Mouse (Mus musculus): ENCODE results near the gene Spata32. TPM values are rescaled to one million over a fixed set of nuclear protein-coding genes. Genes with fewer than 3 reads are reported as not detected.

Spata32 gene
- polyA plus RNA-seq, 1 experiment from 2014 or later, result not detected

- no peak for TF ChIP-seq CTCF (IDR thresholded peaks at IDR 0.05; ENCODE audit: low read depth)
- no peak for TF ChIP-seq EP300 (IDR thresholded peaks at IDR 0.05; ENCODE audit: low read depth)
- 82% methylated on average over 5 of the region's 5 CpGs for WGBS (ENCODE audit: insufficient replicate concordance)
- no peak overlapping the region for H3K4me2 ChIP-seq (ENCODE audit: low read depth, low read length)
- no peaks in the 10 kb centered on the region for H3K4me1 ChIP-seq (ENCODE audit: insufficient read depth)
- no peak overlapping the region for H3K4me3 ChIP-seq (ENCODE audit: low read depth, low read length)
- 0 out of 2 replicates have a peak, but pooled peaks cover 5% of the 10 kb centered on the region for H3K36me3 ChIP-seq (replicated peaks; ENCODE audit: insufficient read depth, low read length)
- ATAC-seq (no peak), DNase-seq (no peak)
- peaks cover 48% of the 10 kb centered on the region for H3K27me3 ChIP-seq (ENCODE audit: insufficient read depth, low read length)
- no peak overlapping the region for H3K9ac ChIP-seq (replicated peaks)
- no peak overlapping the region for H3K27ac ChIP-seq (ENCODE audit: low read depth)
- H3K9me3 ChIP-seq (ENCODE audit: low read length), result no peaks in the 10 kb centered on the region
Measured at GRCm38 (mm10) chr11:103195656-103196055, 22.6 kb downstream of the Spata32 start.

GRCm38 (mm10) chr11:103195236-103195635, 23.0 kb downstream of the Spata32 start:
- H3K4me3 ChIP-seq (ENCODE audit: low read depth, low read length), result no peak overlapping the region
- H3K9ac ChIP-seq (replicated peaks), result no peak overlapping the region
- no peak for ATAC-seq
- TF ChIP-seq CTCF (IDR thresholded peaks at IDR 0.05; ENCODE audit: low read depth) (no peak), EP300 (IDR thresholded peaks at IDR 0.05; ENCODE audit: low read depth) (no peak)
- H3K36me3 ChIP-seq (replicated peaks; ENCODE audit: insufficient read depth, low read length), result 0 out of 2 replicates have a peak, but pooled peaks cover 5% of the 10 kb centered on the region
- H3K4me1 ChIP-seq (ENCODE audit: insufficient read depth), result no peaks in the 10 kb centered on the region
- H3K4me2 ChIP-seq (ENCODE audit: low read depth, low read length), result no peak overlapping the region
- WGBS (ENCODE audit: insufficient replicate concordance), result 81% methylated on average over 18 of the region's 18 CpGs
- H3K27ac ChIP-seq (ENCODE audit: low read depth), result no peak overlapping the region
- no peak for DNase-seq
- H3K9me3 ChIP-seq (ENCODE audit: low read length), result no peaks in the 10 kb centered on the region
- peaks cover 48% of the 10 kb centered on the region for H3K27me3 ChIP-seq (ENCODE audit: insufficient read depth, low read length)

- Histone ChIP-seq H3K4me2 (ENCODE audit: low read depth, low read length) (no peak overlapping the region), H3K27me3 (ENCODE audit: insufficient read depth, low read length) (peaks cover 35% of the 10 kb centered on the region), H3K4me3 (ENCODE audit: low read depth, low read length) (no peak overlapping the region), H3K36me3 (replicated peaks; ENCODE audit: insufficient read depth, low read length) (0 out of 2 replicates have a peak, but pooled peaks cover 5% of the 10 kb centered on the region), H3K9ac (replicated peaks) (no peak overlapping the region), H3K9me3 (ENCODE audit: low read length) (no peaks in the 10 kb centered on the region), H3K27ac (ENCODE audit: low read depth) (no peak overlapping the region), H3K4me1 (ENCODE audit: insufficient read depth) (no peaks in the 10 kb centered on the region)
- TF ChIP-seq EP300 (IDR thresholded peaks at IDR 0.05; ENCODE audit: low read depth) (no peak), CTCF (IDR thresholded peaks at IDR 0.05; ENCODE audit: low read depth) (no peak)
- 73% methylated on average over 9 of the region's 9 CpGs for WGBS (ENCODE audit: insufficient replicate concordance)
- DNase-seq (no peak), ATAC-seq (no peak)
Measured at GRCm38 (mm10) chr11:103193825-103194168, 24.4 kb downstream of the Spata32 start.

- Histone ChIP-seq H3K4me2 (ENCODE audit: low read depth, low read length) (no peak overlapping the region), H3K27ac (ENCODE audit: low read depth) (no peak overlapping the region), H3K4me3 (ENCODE audit: low read depth, low read length) (no peak overlapping the region), H3K36me3 (replicated peaks; ENCODE audit: insufficient read depth, low read length) (0 out of 2 replicates have a peak, but pooled peaks cover 5% of the 10 kb centered on the region), H3K9ac (replicated peaks) (no peak overlapping the region), H3K27me3 (ENCODE audit: insufficient read depth, low read length) (peaks cover 29% of the 10 kb centered on the region), H3K9me3 (ENCODE audit: low read length) (no peaks in the 10 kb centered on the region), H3K4me1 (ENCODE audit: insufficient read depth) (no peaks in the 10 kb centered on the region)
- no peak for ATAC-seq
- DNase-seq, result no peak
- WGBS (ENCODE audit: insufficient replicate concordance), result 59% methylated on average over 44 of the region's 44 CpGs
- TF ChIP-seq CTCF (IDR thresholded peaks at IDR 0.05; ENCODE audit: low read depth) (peak; percentile 41), EP300 (IDR thresholded peaks at IDR 0.05; ENCODE audit: low read depth) (no peak)
Measured at GRCm38 (mm10) chr11:103192956-103193824, 25.0 kb downstream of the Spata32 start.

GRCm38 (mm10) chr11:103192230-103192955, 25.8 kb downstream of the Spata32 start:
- Histone ChIP-seq H3K9me3 (ENCODE audit: low read length) (no peaks in the 10 kb centered on the region), H3K9ac (replicated peaks) (no peak overlapping the region), H3K36me3 (replicated peaks; ENCODE audit: insufficient read depth, low read length) (0 out of 2 replicates have a peak, but pooled peaks cover 5% of the 10 kb centered on the region), H3K27ac (ENCODE audit: low read depth) (no peak overlapping the region), H3K4me1 (ENCODE audit: insufficient read depth) (no peaks in the 10 kb centered on the region), H3K27me3 (ENCODE audit: insufficient read depth, low read length) (peaks cover 23% of the 10 kb centered on the region), H3K4me2 (ENCODE audit: low read depth, low read length) (no peak overlapping the region), H3K4me3 (ENCODE audit: low read depth, low read length) (no peak overlapping the region)
- 59% methylated on average over 28 of the region's 28 CpGs for WGBS (ENCODE audit: insufficient replicate concordance)
- TF ChIP-seq EP300 (IDR thresholded peaks at IDR 0.05; ENCODE audit: low read depth), result no peak
- TF ChIP-seq CTCF (IDR thresholded peaks at IDR 0.05; ENCODE audit: low read depth), result no peak
- DNase-seq, result no peak
- no peak for ATAC-seq

GRCm38 (mm10) chr11:103184891-103185290, 33.3 kb downstream of the Spata32 start:
- no peak overlapping the region for H3K9ac ChIP-seq (replicated peaks)
- ATAC-seq (no peak), DNase-seq (no peak)
- TF ChIP-seq CTCF (IDR thresholded peaks at IDR 0.05; ENCODE audit: low read depth) (peak; percentile 74), EP300 (IDR thresholded peaks at IDR 0.05; ENCODE audit: low read depth) (no peak)
- no peaks in the 10 kb centered on the region for H3K27me3 ChIP-seq (ENCODE audit: insufficient read depth, low read length)
- H3K36me3 ChIP-seq (replicated peaks; ENCODE audit: insufficient read depth, low read length), result peaks cover 2% of the 10 kb centered on the region
- no peaks in the 10 kb centered on the region for H3K4me1 ChIP-seq (ENCODE audit: insufficient read depth)
- no peak overlapping the region for H3K4me2 ChIP-seq (ENCODE audit: low read depth, low read length)
- 50% methylated on average over 2 of the region's 2 CpGs for WGBS (ENCODE audit: insufficient replicate concordance)
- no peak overlapping the region for H3K27ac ChIP-seq (ENCODE audit: low read depth)
- no peak overlapping the region for H3K4me3 ChIP-seq (ENCODE audit: low read depth, low read length)
- H3K9me3 ChIP-seq (ENCODE audit: low read length), result no peaks in the 10 kb centered on the region

Data from liver, postnatal 0 days (tissue).